Mouse (Mus musculus): Measurements from ENCODE around the gene Sec22b. TPM values are rescaled to one million over a fixed set of nuclear protein-coding genes. Genes with fewer than 3 reads are reported as not detected.

The Sec22b gene
- total and polyA plus RNA-seq, 2 experiments from 2014 or later: 62.8 to 89.1 TPM

- Histone ChIP-seq H3K27me3 (ENCODE audit: insufficient read depth, low read length) (no peaks in the 10 kb centered on the region), H3K4me1 (ENCODE audit: insufficient read depth, low read length) (no peaks in the 10 kb centered on the region), H3K4me2 (ENCODE audit: low read depth, low read length, poor library complexity, severe bottlenecking) (no peak overlapping the region), H3K27ac (ENCODE audit: low read depth, low read length) (no peak overlapping the region), H3K9me3 (ENCODE audit: low read length) (no peaks in the 10 kb centered on the region), H3K36me3 (ENCODE audit: insufficient read depth, low read length) (no peaks in the 10 kb centered on the region), H3K4me3 (ENCODE audit: low read depth, low read length) (no peak overlapping the region), H3K9ac (replicated peaks; ENCODE audit: low read length, poor library complexity, severe bottlenecking) (no peak overlapping the region)
- 50% methylated on average over 6 of the region's 6 CpGs for WGBS
- no peak for DNase-seq (ENCODE audit: low spot score)
- ATAC-seq (ENCODE audit: low FRiP score): peak; percentile 31; the same call in 1 of the 2 replicates
- TF ChIP-seq CTCF (IDR thresholded peaks at IDR 0.05): peak; percentile 63
Observed at GRCm38 (mm10) chr3:97894695-97895094, 6.3 kb upstream of the Sec22b start.

- H3K4me1 ChIP-seq (ENCODE audit: insufficient read depth, low read length): peaks cover 3% of the 10 kb centered on the region; the same call in 1 of the 2 replicates
- no peak overlapping the region for H3K9ac ChIP-seq (replicated peaks; ENCODE audit: low read length, poor library complexity, severe bottlenecking)
- H3K36me3 ChIP-seq (ENCODE audit: insufficient read depth, low read length): no peaks in the 10 kb centered on the region
- no peak overlapping the region for H3K27ac ChIP-seq (ENCODE audit: low read depth, low read length)
- DNase-seq (ENCODE audit: low spot score) (no peak), ATAC-seq (ENCODE audit: low FRiP score) (no peak)
- H3K9me3 ChIP-seq (ENCODE audit: low read length): no peaks in the 10 kb centered on the region
- no peak for TF ChIP-seq CTCF (IDR thresholded peaks at IDR 0.05)
- no peak overlapping the region for H3K4me2 ChIP-seq (ENCODE audit: low read depth, low read length, poor library complexity, severe bottlenecking)
- WGBS: 79% methylated on average over 3 of the region's 3 CpGs
- no peaks in the 10 kb centered on the region for H3K27me3 ChIP-seq (ENCODE audit: insufficient read depth, low read length)
- no peak overlapping the region for H3K4me3 ChIP-seq (ENCODE audit: low read depth, low read length)
Observed at GRCm38 (mm10) chr3:97898381-97898780, 2.6 kb upstream of the Sec22b start.

GRCm38 (mm10) chr3:97901586-97901985 lies 596 bp downstream of the Sec22b start:
- Histone ChIP-seq H3K27ac (ENCODE audit: low read depth, low read length) (no peak overlapping the region), H3K4me1 (ENCODE audit: insufficient read depth, low read length) (peaks cover 3% of the 10 kb centered on the region; the same call in 1 of the 2 replicates), H3K9ac (replicated peaks; ENCODE audit: low read length, poor library complexity, severe bottlenecking) (peak overlapping the region; percentile 87), H3K4me2 (ENCODE audit: low read depth, low read length, poor library complexity, severe bottlenecking) (peak overlapping the region; percentile 81), H3K27me3 (ENCODE audit: insufficient read depth, low read length) (no peaks in the 10 kb centered on the region), H3K4me3 (ENCODE audit: low read depth, low read length) (peak overlapping the region; percentile 96), H3K36me3 (ENCODE audit: insufficient read depth, low read length) (no peaks in the 10 kb centered on the region), H3K9me3 (ENCODE audit: low read length) (no peaks in the 10 kb centered on the region)
- DNase-seq (ENCODE audit: low spot score) (no peak), ATAC-seq (ENCODE audit: low FRiP score) (peak; percentile 17; the same call in 1 of the 2 replicates)
- WGBS: 23% methylated on average over 5 of the region's 5 CpGs
- no peak for TF ChIP-seq CTCF (IDR thresholded peaks at IDR 0.05)

- DNase-seq (ENCODE audit: low spot score) (no peak), ATAC-seq (ENCODE audit: low FRiP score) (no peak)
- Histone ChIP-seq H3K27me3 (ENCODE audit: insufficient read depth, low read length) (no peaks in the 10 kb centered on the region), H3K4me1 (ENCODE audit: insufficient read depth, low read length) (no peaks in the 10 kb centered on the region), H3K9me3 (ENCODE audit: low read length) (no peaks in the 10 kb centered on the region), H3K36me3 (ENCODE audit: insufficient read depth, low read length) (peaks cover 10% of the 10 kb centered on the region; the same call in 1 of the 2 replicates), H3K27ac (ENCODE audit: low read depth, low read length) (no peak overlapping the region), H3K9ac (replicated peaks; ENCODE audit: low read length, poor library complexity, severe bottlenecking) (no peak overlapping the region), H3K4me3 (ENCODE audit: low read depth, low read length) (no peak overlapping the region), H3K4me2 (ENCODE audit: low read depth, low read length, poor library complexity, severe bottlenecking) (no peak overlapping the region)
- no peak for TF ChIP-seq CTCF (IDR thresholded peaks at IDR 0.05)
- WGBS: 70% methylated on average over 2 of the region's 2 CpGs
Observed at GRCm38 (mm10) chr3:97909737-97910136, 8.7 kb downstream of the Sec22b start.

- Histone ChIP-seq H3K4me3 (ENCODE audit: low read depth, low read length) (no peak overlapping the region), H3K4me2 (ENCODE audit: low read depth, low read length, poor library complexity, severe bottlenecking) (no peak overlapping the region), H3K36me3 (ENCODE audit: insufficient read depth, low read length) (peaks cover 16% of the 10 kb centered on the region), H3K9me3 (ENCODE audit: low read length) (no peaks in the 10 kb centered on the region), H3K4me1 (ENCODE audit: insufficient read depth, low read length) (no peaks in the 10 kb centered on the region), H3K27me3 (ENCODE audit: insufficient read depth, low read length) (no peaks in the 10 kb centered on the region), H3K9ac (replicated peaks; ENCODE audit: low read length, poor library complexity, severe bottlenecking) (no peak overlapping the region), H3K27ac (ENCODE audit: low read depth, low read length) (no peak overlapping the region)
- 86% methylated on average over 7 of the region's 7 CpGs for WGBS
- DNase-seq (ENCODE audit: low spot score) (no peak), ATAC-seq (ENCODE audit: low FRiP score) (no peak)
- no peak for TF ChIP-seq CTCF (IDR thresholded peaks at IDR 0.05)
Observed at GRCm38 (mm10) chr3:97911093-97911492, 10.1 kb downstream of the Sec22b start.

- no peak overlapping the region for H3K4me2 ChIP-seq (ENCODE audit: low read depth, low read length, poor library complexity, severe bottlenecking)
- H3K9ac ChIP-seq (replicated peaks; ENCODE audit: low read length, poor library complexity, severe bottlenecking): no peak overlapping the region
- peak; percentile 74 for TF ChIP-seq CTCF (IDR thresholded peaks at IDR 0.05)
- H3K4me1 ChIP-seq (ENCODE audit: insufficient read depth, low read length): no peaks in the 10 kb centered on the region
- H3K27ac ChIP-seq (ENCODE audit: low read depth, low read length): no peak overlapping the region
- H3K9me3 ChIP-seq (ENCODE audit: low read length): no peaks in the 10 kb centered on the region
- no peak overlapping the region for H3K4me3 ChIP-seq (ENCODE audit: low read depth, low read length)
- no peaks in the 10 kb centered on the region for H3K27me3 ChIP-seq (ENCODE audit: insufficient read depth, low read length)
- no peak for ATAC-seq (ENCODE audit: low FRiP score)
- DNase-seq (ENCODE audit: low spot score): peak; percentile 40
- peaks cover 21% of the 10 kb centered on the region for H3K36me3 ChIP-seq (ENCODE audit: insufficient read depth, low read length)
- WGBS: 74% methylated on average over 4 of the region's 4 CpGs
Observed at GRCm38 (mm10) chr3:97915081-97915480, 14.1 kb downstream of the Sec22b start.

All from midbrain, postnatal 0 days (tissue).